Mouse (Mus musculus) MEL (cell line): ENCODE measurements around the gene Mmp24.

Experiments
- BHLHE40 ChIP-seq: IDR thresholded peaks from 2 replicates; pipeline ENCODE4 v1.6.1; 2012; ENCODE audit warnings: low read depth, mild to moderate bottlenecking, inconsistent platforms, low read length, improper control_type of control experiment, borderline replicate concordance
- CHD2 ChIP-seq: IDR thresholded peaks from 2 replicates; pipeline ENCODE4 v1.6.1; 2011; ENCODE audit warnings: low read length, improper control_type of control experiment
- CTCF ChIP-seq, 3 experiments: IDR thresholded peaks in 2 of 3; conservative IDR thresholded peaks in 1 of 3; 2 replicates each; pipeline ENCODE4 v1.5.1; 2011 to 2012; ENCODE audit warnings: low read length in 3 of 3, low read depth in 2 of 3, mild to moderate bottlenecking in 2 of 3, improper control_type of control experiment in 1 of 3, inconsistent platforms in 1 of 3, mixed read lengths in 1 of 3, moderate library complexity in 1 of 3; ENCODE audit not compliant: control insufficient read depth in 1 of 3, insufficient read depth in 1 of 3, poor library complexity in 1 of 3, severe bottlenecking in 1 of 3
- EP300 ChIP-seq, 2 experiments: IDR thresholded peaks; 2 replicates each; pipeline ENCODE4 v1.6.1; 2011; ENCODE audit warnings: improper control_type of control experiment in 2 of 2, low read length in 2 of 2, low read depth in 1 of 2, mild to moderate bottlenecking in 1 of 2
- HCFC1 ChIP-seq: IDR thresholded peaks from 2 replicates; pipeline ENCODE4 v1.6.1; 2012; ENCODE audit warnings: low read depth, mild to moderate bottlenecking, inconsistent platforms, low read length, improper control_type of control experiment, moderate library complexity
- JUND ChIP-seq: IDR thresholded peaks from 2 replicates; pipeline ENCODE4 v1.6.1; 2011; ENCODE audit warnings: low read depth, mild to moderate bottlenecking, improper control_type of control experiment, low read length
- POLR2A ChIP-seq, 2 experiments: IDR thresholded peaks; 2 replicates each; pipeline ENCODE4 v1.6.1; 2011 to 2012; ENCODE audit warnings: low read length in 2 of 2, mild to moderate bottlenecking in 2 of 2, control low read depth in 1 of 2, improper control_type of control experiment in 1 of 2, low read depth in 1 of 2, moderate library complexity in 1 of 2; ENCODE audit not compliant: control insufficient read depth in 1 of 2, insufficient read depth in 1 of 2, poor library complexity in 1 of 2
- POLR2AphosphoS2 ChIP-seq: IDR thresholded peaks from 2 replicates; pipeline ENCODE4 v1.6.1; 2011; ENCODE audit warnings: low read length, improper control_type of control experiment
- POLR2AphosphoS5 ChIP-seq: IDR thresholded peaks from 2 replicates; pipeline ENCODE4 v1.6.1; 2012; ENCODE audit warnings: low read depth, borderline replicate concordance, mild to moderate bottlenecking, inconsistent platforms, low read length, moderate library complexity, mixed read lengths
- RCOR1 ChIP-seq: IDR thresholded peaks from 2 replicates; pipeline ENCODE4 v1.6.1; 2012; ENCODE audit warnings: low read depth, mild to moderate bottlenecking, inconsistent platforms, low read length, improper control_type of control experiment
- TAL1 ChIP-seq: IDR thresholded peaks from 2 replicates; pipeline ENCODE4 v1.6.1; 2012; ENCODE audit warnings: mild to moderate bottlenecking, inconsistent platforms, low read length, moderate library complexity, mixed read lengths

DNA sequence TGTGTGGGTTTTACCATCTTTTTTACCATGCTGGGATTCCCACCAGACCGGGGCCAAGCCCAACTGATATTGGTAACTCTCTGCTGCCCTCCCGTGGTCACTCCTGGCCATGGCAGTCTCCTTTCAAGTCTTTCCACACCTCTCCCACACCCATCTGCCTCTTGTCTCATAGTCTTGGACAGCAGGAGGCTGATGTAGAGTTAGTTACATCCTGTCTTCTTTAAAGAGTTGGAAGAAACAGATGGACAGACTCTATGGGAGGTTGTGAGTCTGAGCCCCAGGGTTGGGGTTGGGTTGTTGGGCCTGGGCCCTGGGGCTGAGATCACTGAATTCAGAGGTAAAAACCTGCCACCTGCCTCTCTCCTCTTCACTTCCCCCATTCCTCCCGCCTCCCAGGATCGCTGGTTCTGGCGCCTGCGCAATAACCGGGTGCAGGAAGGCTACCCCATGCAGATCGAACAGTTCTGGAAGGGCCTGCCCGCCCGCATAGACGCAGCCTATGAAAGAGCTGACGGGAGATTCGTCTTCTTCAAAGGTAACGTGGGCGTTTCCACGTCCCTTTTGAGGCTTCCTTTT is 36.8 kb downstream of the Mmp24 start:
- TF ChIP-seq RCOR1 = no peak
- TF ChIP-seq BHLHE40 = no peak
- TF ChIP-seq CHD2 = no peak
- no peak for TF ChIP-seq TAL1
- no peak for TF ChIP-seq JUND
- no peak for TF ChIP-seq EP300 (IDR thresholded peaks at IDR 0.05; ENCODE audit: low read depth in 1 of 2, low read length in 2 of 2)
- TF ChIP-seq CTCF (IDR thresholded peaks at IDR 0.05 in 2 of 3, conservative IDR thresholded peaks at IDR 0.05 in 1 of 3; ENCODE audit: control insufficient read depth in 1 of 3, insufficient read depth in 1 of 3, low read depth in 2 of 3, low read length in 3 of 3, poor library complexity in 1 of 3, severe bottlenecking in 1 of 3) = peak; percentile 89 to 98 (median 95)
- no peak for TF ChIP-seq POLR2AphosphoS2
- no peak for TF ChIP-seq POLR2AphosphoS5
- no peak for TF ChIP-seq POLR2A (IDR thresholded peaks at IDR 0.05; ENCODE audit: control insufficient read depth in 1 of 2, insufficient read depth in 1 of 2, low read depth in 1 of 2, low read length in 2 of 2, poor library complexity in 1 of 2)
- no peak for TF ChIP-seq HCFC1
